Mouse (Mus musculus): ENCODE measurements at regions not wholly inside any gene's neighbourhood (a gene's known extent, or its start where the extent isn't known, plus 50 kb on each side); places are given as distances from the start of the nearest gene placed in this dataset.

GRCm38 (mm10) chr14:45824601-45825000 lies 166.7 kb upstream of the Ddhd1 start:
- TF ChIP-seq POLR2A (IDR thresholded peaks at IDR 0.05; ENCODE audit: insufficient read length, low read depth) (no peak), TCF12 (IDR thresholded peaks at IDR 0.05; ENCODE audit: insufficient read depth, poor library complexity, severe bottlenecking) (no peak), MYOG (IDR thresholded peaks at IDR 0.05; ENCODE audit: control insufficient read depth in 1 of 3, insufficient read depth in 1 of 3, insufficient read length in 2 of 3, low read depth in 2 of 3) (no peak), MYOD1 (IDR thresholded peaks at IDR 0.05; ENCODE audit: control insufficient read depth in 1 of 3, insufficient read length in 2 of 3, low read depth in 2 of 3) (no peak), TCF3 (IDR thresholded peaks at IDR 0.05; ENCODE audit: insufficient read length, low read depth) (no peak)

Data from myocyte (in vitro differentiated cells).